Mouse (Mus musculus) A20 (cell line): ENCODE data around the gene Erich4.
"Not testable (repeated sequence)": the region's sequence is repeated elsewhere in the genome, so short reads cannot be mapped to it uniquely, and the experiment has no call there.

ENCODE experiments used
- DNase-seq: peaks from one replicate; pipeline ENCODE4 v3.0.0-alpha.2; 2011; ENCODE audit warnings: low read depth, low spot score

Gene Erich4

DNA sequence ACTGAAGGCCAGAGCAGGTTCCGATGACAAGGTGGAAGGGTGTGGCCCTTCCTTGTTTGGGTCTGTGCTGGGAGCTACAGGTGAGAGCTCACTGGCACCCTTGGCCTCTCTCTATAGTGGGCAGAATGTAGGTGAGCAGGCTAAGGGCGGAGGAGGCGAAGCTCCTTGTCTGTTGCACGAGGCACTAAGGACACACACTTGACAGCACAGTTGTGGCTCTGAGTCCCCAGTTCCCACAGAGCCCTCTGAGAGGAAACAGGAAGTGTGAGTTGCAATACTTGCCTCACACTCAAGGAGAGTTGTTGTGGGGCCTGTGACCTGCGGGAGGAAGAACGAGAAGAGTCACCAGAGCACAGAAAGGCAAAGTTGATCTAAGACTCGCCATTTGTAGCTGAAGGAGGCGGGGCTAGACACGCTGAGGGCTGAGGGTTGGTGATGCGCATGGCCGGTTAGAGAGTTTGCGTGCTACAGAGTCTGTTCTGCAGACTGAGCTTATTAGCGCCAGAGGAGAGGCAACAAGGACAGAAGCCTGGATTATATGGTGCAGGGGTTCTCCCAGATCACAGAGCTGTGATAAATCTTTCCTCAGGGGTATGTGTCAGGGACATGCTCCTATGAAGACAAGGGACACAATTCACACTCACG, 38.8 kb downstream of the Erich4 start:
- peak; percentile 74 for DNase-seq

DNA sequence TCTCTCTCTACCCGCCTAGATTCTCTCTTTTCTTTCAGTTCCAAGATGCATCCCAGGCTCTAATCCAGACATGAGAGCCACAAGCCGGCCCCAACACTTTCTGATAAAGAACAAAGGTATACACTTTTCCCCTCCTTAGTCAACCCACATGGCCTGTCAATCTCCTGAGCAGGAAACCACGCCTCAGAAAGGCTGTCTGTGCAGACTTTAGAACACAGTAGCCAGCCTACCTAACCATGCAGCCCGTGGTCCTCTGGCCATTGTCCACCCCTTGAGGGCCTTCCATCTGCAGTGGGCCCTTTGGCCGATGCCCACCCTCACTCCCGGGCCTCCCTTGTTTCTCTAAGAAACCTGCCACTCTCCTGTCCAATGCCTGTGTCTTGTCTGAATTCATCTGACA, 39.4 kb downstream of the Erich4 start:
- peak; percentile 30 for DNase-seq

DNA sequence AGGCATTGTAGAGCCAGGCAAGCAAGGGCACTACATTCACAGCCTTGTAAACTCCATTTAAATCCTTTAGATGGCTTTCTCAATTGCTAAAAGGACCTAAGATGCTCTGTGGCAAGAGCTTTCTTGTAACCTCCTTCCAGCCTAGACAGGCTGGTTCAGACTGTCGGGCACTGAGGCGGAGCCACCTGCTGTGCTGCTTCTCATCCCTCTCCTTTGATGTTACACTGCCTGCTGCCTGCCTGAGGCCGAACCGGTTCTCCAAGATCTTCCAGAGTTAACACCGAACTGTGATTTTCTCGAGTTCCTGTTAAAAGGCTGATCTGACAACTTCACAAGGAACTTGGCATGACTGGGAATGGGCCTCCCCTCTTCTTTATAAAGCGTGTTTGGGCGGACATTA, 39.8 kb downstream of the Erich4 start:
- DNase-seq = no peak

DNA sequence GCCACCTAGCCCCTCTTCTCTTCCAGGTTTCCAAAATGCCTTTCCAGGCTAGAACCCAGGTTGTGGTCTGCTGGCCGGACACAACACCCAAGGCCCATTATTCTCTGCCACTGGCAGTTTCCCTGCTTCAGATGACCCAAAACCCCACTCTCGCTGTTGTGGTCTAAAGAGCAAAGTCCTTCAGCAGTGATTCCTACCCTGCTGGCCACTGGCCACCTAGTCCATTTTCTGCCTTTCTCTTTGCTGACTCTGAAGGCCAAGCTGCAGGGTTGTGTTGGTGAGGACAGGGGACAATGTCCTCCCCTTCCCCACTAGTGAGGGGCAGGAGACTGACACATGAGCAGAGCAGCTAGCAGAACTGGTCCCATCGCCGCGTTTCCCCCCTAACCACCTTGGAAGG, 40.6 kb downstream of the Erich4 start:
- no peak for DNase-seq

DNA sequence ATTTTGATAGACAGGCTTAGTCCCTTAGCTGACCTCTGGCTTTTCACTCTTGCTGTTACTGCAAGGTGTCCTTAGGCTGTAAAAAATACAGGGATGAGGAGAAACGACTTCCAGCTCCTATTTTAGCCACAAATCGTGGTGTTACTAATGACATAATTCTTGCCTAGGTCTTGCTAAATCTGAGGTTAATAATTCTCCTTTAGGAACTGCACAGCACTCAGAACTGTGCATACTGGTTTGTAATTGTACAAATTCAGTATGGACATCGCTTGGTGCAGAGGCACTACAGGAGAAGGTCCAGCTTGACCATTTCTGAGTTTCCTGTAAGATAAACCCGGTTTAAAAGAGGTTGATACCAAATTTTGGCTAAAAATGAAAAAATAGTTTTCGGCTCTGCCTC, 41.9 kb downstream of the Erich4 start:
- not testable (repeated sequence) for DNase-seq

DNA sequence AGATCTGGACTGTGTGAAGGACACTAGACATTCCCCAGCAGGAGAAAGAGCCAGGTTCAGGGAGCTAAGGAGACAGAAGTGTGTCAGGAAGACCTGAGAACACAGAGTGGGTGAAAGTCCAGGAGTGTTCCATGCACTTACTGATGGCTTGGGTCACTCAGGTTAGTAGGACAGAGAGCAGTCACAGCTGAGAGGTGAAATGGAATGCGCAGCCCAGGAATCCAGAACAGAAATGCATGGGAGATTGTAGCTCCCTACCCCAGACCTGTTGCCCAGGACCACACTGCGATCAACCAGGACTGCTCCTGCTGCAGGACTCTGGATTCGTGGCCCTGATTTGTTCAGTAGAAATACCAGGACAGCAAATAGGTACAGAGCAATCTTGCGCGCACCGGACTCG, 47.0 kb downstream of the Erich4 start:
- no peak for DNase-seq
